Mouse (Mus musculus) olfactory bulb, adult 2 months (tissue): ENCODE data around the gene Frmd4a.

ENCODE experiments used
- CTCF ChIP-seq: fragments of 200-500 bp; IDR thresholded peaks from 2 replicates; pipeline ENCODE4 v1.5.1; 2012; ENCODE audit warnings: low read depth, mild to moderate bottlenecking, low read length, moderate library complexity; ENCODE audit not compliant: insufficient read depth
- POLR2A ChIP-seq: fragments of 200-500 bp; IDR thresholded peaks from 2 replicates; pipeline ENCODE4 v1.6.1; 2012; ENCODE audit warnings: mild to moderate bottlenecking, low read depth, low read length, moderate library complexity; ENCODE audit not compliant: insufficient read depth

GRCm38 (mm10) chr2:4144424-4144823, 126.9 kb downstream of the Frmd4a start:
- TF ChIP-seq CTCF (no peak), POLR2A (no peak)
